Mouse (Mus musculus) right cerebral cortex, postnatal 4 days (tissue): ENCODE results near the gene Dync1i1.

Source experiments
- DNase-seq: peaks from one replicate; pipeline ENCODE4 v3.0.0-alpha.2; 2022

Dync1i1 gene

GRCm38 (mm10) chr6:5977238-5977920 is 251.9 kb downstream of the Dync1i1 start:
- DNase-seq = no peak

GRCm38 (mm10) chr6:5991243-5991642 is 265.8 kb downstream of the Dync1i1 start:
- no peak for DNase-seq

GRCm38 (mm10) chr6:5991817-5992755 is 266.6 kb downstream of the Dync1i1 start:
- peak; percentile 57 for DNase-seq

GRCm38 (mm10) chr6:5993056-5993455 is 267.6 kb downstream of the Dync1i1 start:
- no peak for DNase-seq

- no peak for DNase-seq
Measured at GRCm38 (mm10) chr6:5997535-5997934, 272.1 kb downstream of the Dync1i1 start.

DNA sequence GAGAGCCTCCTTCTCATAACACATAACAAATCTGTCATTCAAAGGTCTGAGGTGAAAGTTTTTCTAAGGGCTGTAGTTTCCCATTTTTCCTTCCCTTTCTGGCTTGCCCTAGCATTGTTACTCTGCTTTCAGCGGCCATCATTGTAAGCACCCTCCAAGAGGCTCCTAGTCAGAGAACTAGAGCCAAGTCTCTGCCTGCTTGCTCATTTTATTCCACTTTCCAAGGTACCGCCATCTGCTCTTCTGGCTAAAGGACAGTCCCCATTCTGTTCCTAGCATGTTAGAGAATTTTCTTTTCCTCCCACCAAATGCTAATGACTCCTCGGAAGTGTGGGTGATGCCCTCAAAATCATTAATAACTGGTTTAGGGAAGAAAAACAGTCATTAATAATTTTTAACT is 276.6 kb downstream of the Dync1i1 start:
- no peak for DNase-seq

DNA sequence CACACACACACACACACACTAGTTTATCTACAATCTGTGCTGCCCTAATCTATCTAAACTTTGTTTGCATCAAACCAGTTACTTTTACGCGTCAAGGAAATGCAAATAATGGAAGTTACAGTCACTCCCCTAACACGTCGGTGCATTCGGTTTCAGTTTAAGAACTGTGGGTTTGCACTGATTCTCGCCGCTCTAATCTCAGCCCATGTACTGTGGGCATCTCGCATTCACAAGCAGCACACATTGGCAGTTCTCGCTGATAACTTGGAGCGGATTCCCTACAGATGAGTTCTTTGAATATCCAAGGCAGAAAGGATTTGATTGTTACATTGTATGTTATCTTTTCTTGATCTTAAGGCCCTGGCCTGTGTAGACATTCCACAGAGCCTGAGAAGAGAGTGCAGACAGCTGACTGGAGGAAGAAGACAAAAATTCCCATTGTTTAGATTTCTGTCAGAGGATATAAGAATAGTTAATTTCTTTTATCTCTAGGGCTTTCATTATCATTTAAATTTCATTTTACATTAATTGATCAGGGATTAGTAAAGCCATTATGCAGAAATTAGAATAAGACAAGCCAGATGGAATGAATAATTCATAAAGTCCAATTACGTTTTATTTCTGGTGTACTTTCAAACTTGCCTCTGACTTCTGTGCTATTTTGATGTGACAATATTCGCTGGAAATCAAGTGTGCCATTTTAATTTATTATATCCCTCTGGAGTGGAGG is 279.5 kb downstream of the Dync1i1 start:
- DNase-seq = no peak

DNA sequence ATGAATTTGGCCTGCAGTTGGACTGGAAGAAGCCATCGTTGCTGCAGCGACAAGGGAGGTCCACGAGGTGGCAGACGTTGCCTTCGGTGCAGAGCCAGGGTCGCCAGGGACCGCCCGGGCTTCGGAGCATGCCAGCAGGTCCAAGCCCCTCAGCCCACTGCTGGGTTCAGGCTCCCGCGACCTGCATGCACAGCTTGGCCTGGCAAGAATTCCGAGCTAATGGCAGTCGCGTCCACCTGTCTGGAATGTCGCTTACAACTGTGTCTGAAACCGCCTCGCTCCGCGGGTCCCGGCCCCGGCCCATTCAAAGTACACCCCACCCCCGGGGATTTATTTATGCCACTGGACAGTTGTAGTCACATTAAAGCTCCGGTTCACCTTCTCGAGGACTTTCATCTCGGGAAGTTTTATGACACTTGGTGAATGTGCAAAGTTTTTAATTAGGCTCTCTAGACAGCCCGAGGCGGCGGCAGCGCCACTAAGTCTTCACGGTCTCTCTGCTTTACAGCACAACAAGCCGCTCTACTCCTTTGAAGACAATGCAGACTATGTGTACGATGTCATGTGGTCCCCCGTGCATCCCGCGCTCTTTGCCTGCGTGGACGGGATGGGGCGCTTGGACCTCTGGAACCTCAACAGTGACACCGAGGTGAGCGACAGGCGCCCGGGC is 280.5 kb downstream of the Dync1i1 start:
- DNase-seq = peak; percentile 82

DNA sequence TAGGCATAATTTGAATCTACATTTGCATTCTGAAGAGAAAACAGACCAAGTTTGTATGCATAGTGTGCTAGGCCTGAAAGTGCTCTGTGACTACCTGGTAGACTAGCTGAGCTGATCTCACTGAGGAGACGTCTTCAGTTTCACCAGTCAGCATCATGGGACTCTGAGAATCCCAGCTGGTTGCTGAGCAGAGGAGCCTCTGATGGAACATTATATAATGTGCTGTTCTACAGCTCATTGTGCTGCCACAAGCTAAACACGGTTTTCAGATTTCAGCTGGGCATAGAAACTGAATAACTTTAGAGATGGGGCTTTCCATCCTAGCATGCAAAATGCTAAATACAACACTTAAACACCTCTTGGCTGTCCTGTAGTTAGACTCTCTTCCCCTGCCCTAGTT is 285.9 kb downstream of the Dync1i1 start:
- no peak for DNase-seq

- no peak for DNase-seq
Measured at GRCm38 (mm10) chr6:6015616-6016015, 290.2 kb downstream of the Dync1i1 start.

GRCm38 (mm10) chr6:6016931-6017330 is 291.5 kb downstream of the Dync1i1 start:
- no peak for DNase-seq

DNA sequence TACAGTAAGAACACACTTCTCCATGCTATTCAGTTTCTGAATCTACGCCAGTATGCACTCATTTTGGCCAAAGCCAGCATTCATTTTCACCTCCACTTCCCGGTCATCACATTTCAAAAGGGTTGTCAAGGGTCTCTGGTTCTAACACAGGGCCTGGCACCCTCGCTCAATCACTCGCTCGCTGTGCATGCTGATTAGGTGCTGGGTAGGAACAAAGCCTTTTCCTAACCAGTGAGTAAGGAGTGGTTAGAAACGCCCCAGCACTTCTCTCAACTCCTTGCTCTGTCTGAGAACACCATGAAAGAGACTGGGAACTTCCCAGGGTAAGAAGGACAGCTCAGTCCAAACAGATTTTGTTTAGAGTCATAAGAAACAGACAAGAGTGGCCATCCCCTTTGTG is 298.5 kb downstream of the Dync1i1 start:
- no peak for DNase-seq

DNA sequence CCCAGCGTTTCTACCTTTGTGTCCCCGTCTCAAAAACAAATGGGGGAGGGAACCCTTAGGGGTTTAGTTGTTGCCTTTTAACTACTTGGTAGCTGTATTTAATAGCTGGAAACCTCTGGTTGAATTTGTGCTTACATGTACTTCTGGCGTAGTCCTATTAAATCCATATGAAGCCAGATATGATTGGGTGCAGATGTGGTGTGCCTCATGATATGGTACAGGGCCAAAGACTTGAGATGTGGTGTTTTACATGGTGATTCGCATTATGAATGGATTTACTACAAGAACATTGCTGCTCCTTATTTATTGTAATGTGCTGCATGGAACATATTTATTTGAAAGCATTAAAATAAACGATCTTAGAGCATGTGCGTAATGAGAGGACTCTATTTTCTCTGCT is 302.2 kb downstream of the Dync1i1 start:
- no peak for DNase-seq

DNA sequence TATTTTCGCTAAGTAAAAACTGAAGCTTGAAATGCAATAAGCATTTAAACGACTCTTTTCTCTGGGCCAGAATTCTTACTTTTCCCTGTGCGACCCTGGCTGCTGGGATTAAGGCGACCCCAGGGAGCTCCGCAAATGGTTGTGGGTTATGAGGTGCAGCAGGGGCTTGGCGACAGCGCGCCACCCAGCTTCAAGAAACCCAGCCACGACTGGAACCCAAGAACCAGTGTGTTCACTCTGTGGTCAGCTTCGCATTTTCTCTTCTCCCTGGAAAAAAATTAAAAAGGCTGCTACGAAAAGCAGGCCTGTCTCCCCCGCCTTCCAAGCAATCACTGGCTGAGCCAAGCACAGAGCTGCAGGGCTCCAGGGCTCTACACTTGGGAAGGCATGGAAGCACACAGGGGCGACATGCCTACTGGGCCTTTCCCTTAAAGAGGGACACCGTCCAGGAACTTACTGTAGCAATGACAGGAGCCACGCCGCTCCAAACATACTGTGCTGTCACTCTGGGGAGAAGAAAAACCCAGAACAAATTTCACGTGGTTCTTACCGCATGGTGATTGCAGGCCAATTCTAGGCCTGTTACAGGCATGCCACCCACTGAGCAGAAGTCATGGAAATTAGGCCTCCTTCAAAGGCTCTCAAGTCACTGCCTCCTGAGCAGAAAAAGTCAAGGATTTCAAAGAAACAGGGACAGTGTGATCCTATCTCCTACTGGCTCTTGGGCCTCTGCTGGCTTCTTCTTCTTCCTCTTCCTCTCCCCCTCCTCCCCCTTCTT is 313.5 kb downstream of the Dync1i1 start:
- DNase-seq = no peak

DNA sequence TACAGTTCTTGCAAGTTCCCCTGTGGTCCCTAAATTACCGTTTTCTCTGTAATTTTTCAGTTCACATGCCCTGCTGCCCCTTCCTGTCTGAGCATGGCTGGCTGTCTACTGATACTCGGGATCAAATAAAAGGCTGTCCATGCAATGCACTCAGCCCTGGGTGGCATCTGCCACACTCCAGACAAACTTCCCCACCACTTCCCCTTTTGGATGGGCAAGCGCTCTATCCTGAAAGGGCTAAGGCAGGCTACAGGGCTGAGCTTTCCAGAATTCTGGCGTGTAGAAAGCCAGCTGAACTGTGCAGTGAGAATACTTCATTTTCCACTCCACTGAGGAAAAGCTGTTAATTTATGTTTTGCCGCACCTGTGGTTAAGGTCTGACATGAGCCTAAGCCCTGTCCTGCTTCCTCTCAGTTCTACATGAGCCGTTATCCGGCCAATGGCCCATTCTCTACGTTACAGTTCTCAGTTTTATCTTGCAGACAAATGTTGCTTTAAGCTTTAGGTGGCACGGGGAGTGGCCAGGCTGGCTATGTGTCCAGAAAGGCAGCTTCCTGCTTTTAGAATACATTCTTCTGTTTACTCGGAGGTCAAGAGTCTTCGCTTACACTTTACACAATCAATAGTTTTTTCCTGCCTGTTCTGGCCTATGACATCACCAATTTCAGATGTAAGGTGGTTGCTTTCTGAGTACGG is 321.4 kb downstream of the Dync1i1 start:
- no peak for DNase-seq

- DNase-seq = no peak
Measured at GRCm38 (mm10) chr6:6052696-6053095, 327.3 kb downstream of the Dync1i1 start.

- no peak for DNase-seq
Measured at GRCm38 (mm10) chr6:6053946-6054345, 328.5 kb downstream of the Dync1i1 start.

DNA sequence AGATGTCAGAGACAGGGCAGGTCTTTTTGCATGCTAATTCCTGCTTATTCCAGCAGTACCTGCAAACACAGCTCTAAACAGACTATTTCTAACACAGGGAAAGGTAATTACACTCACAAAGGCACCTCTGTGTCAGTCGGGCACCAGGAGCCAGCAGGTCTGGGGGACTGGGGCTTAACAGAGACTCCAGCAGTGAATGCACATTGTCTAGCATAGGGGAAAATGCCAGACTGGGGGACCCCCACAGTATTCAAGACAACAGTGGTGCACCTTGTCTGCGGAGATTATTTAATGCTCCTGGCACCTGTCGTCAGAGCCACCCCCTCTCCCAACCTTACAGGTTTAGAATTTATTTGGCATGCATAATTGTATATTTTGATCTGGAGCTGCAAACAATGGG is 333.1 kb downstream of the Dync1i1 start:
- DNase-seq = no peak

GRCm38 (mm10) chr6:6067201-6067600 is 341.8 kb downstream of the Dync1i1 start:
- no peak for DNase-seq

GRCm38 (mm10) chr6:6070015-6070414 is 344.6 kb downstream of the Dync1i1 start:
- DNase-seq = no peak

GRCm38 (mm10) chr6:6071038-6071437 is 345.6 kb downstream of the Dync1i1 start:
- DNase-seq = no peak
